Mouse (Mus musculus) brain, embryonic 14.5 days (tissue): ENCODE measurements around the gene Ralgapb. TPM values are rescaled to one million over a fixed set of nuclear protein-coding genes. Genes with fewer than 3 reads are reported as not detected.

Source experiments
- DNase-seq: peaks from one replicate; pipeline ENCODE4 v3.0.0-alpha.2; 2011; ENCODE audit warnings: low read depth
- CTCF ChIP-seq: fragments of 200-500 bp; IDR thresholded peaks from 2 replicates; pipeline ENCODE4 v1.5.1; 2012; ENCODE audit warnings: inconsistent platforms, mild to moderate bottlenecking, moderate library complexity, borderline replicate concordance; ENCODE audit not compliant: insufficient read depth, insufficient read length; ENCODE audit errors: extremely low read depth
- POLR2A ChIP-seq: fragments of 200-500 bp; IDR thresholded peaks from 2 replicates; pipeline ENCODE4 v1.6.1; 2012; ENCODE audit warnings: mild to moderate bottlenecking, inconsistent platforms, borderline replicate concordance; ENCODE audit not compliant: poor library complexity, insufficient read depth, insufficient read length, severe bottlenecking; ENCODE audit errors: extremely low read depth
- polyA plus RNA-seq: library from polyadenylated mRNA; depleted of rRNA; stranded (reverse); fragments of >200 nt; gene quantifications from 2 replicates; pipeline ENCODE4 v1.2.3, GENCODE M21; 2012

Gene Ralgapb
- polyA plus RNA-seq, 1 experiment, result 44.4 TPM

GRCm38 (mm10) chr2:158410022-158411014 lies 670 bp downstream of the Ralgapb start:
- TF ChIP-seq CTCF, result no peak
- TF ChIP-seq POLR2A, result no peak

GRCm38 (mm10) chr2:158413240-158413639 lies 3.6 kb downstream of the Ralgapb start:
- DNase-seq, result no peak

More at GRCm38 (mm10) chr2:158410022-158411014, 670 bp downstream of the Ralgapb start:
- peak; percentile 10 for DNase-seq

GRCm38 (mm10) chr2:158415826-158416225 lies 6.2 kb downstream of the Ralgapb start:
- TF ChIP-seq POLR2A, result no peak
- no peak for DNase-seq

More at GRCm38 (mm10) chr2:158413240-158413639, 3.6 kb downstream of the Ralgapb start:
- no peak for TF ChIP-seq CTCF
- no peak for TF ChIP-seq POLR2A

- DNase-seq, result no peak
- TF ChIP-seq POLR2A, result no peak
- TF ChIP-seq CTCF, result no peak
These were observed 9.0 kb downstream of the Ralgapb start for GRCm38 (mm10) chr2:158418663-158419062.

- DNase-seq, result no peak
These were observed 36.2 kb downstream of the Ralgapb start for GRCm38 (mm10) chr2:158445814-158446213.

GRCm38 (mm10) chr2:158449845-158450244 lies 40.2 kb downstream of the Ralgapb start:
- DNase-seq, result peak; percentile 22
- TF ChIP-seq POLR2A, result no peak
- TF ChIP-seq CTCF, result no peak

More at GRCm38 (mm10) chr2:158445814-158446213, 36.2 kb downstream of the Ralgapb start:
- TF ChIP-seq POLR2A, result no peak
- no peak for TF ChIP-seq CTCF

- DNase-seq, result no peak
- TF ChIP-seq POLR2A (no peak), CTCF (no peak)
These were observed 46.8 kb downstream of the Ralgapb start for GRCm38 (mm10) chr2:158456451-158456850.

GRCm38 (mm10) chr2:158457610-158458009 lies 48.0 kb downstream of the Ralgapb start:
- TF ChIP-seq CTCF (no peak), POLR2A (no peak)
- peak; percentile 0 for DNase-seq

GRCm38 (mm10) chr2:158462450-158462849 lies 52.8 kb downstream of the Ralgapb start:
- no peak for DNase-seq

GRCm38 (mm10) chr2:158474159-158474558 lies 64.5 kb downstream of the Ralgapb start:
- TF ChIP-seq CTCF, result no peak
- no peak for TF ChIP-seq POLR2A
- DNase-seq, result no peak

More at GRCm38 (mm10) chr2:158462450-158462849, 52.8 kb downstream of the Ralgapb start:
- TF ChIP-seq POLR2A (no peak), CTCF (no peak)

- no peak for DNase-seq
- TF ChIP-seq CTCF (no peak), POLR2A (no peak)
These were observed 68.0 kb downstream of the Ralgapb start for GRCm38 (mm10) chr2:158477640-158478039.
